Mouse (Mus musculus) lung, postnatal 0 days (tissue): ENCODE measurements around the gene Ambp. TPM values are rescaled to one million over a fixed set of nuclear protein-coding genes. Genes with fewer than 3 reads are reported as not detected.

ENCODE experiments used
- ATAC-seq: fragments of 200-750 bp; cut with Nextera tagmentation; 2 replicates; pipeline ENCODE4 v1.8.0; 2017; ENCODE audit warnings: moderate library complexity
- DNase-seq: peaks from one replicate; pipeline ENCODE4 v3.0.0-alpha.2; 2016; ENCODE audit warnings: low spot score
- H3K27ac ChIP-seq: fragments of 300-500 bp; sonication (generic); 2 replicates; pipeline ENCODE4 v1.5.1; 2014; ENCODE audit warnings: antibody characterized with exemption, mild to moderate bottlenecking, low read length, mixed read lengths
- H3K27me3 ChIP-seq: fragments of 300-500 bp; sonication (generic); replicated peaks from 2 replicates; pipeline ENCODE4 v1.6.1; 2014; ENCODE audit warnings: low read length, mixed read lengths; ENCODE audit not compliant: insufficient read depth
- H3K36me3 ChIP-seq: fragments of 300-500 bp; sonication (generic); 2 replicates; pipeline ENCODE4 v1.6.1; 2014; ENCODE audit warnings: low read length, mixed read lengths; ENCODE audit not compliant: insufficient read depth
- H3K4me1 ChIP-seq: fragments of 300-500 bp; sonication (generic); 2 replicates; pipeline ENCODE4 v1.6.1; 2014; ENCODE audit warnings: antibody characterized with exemption, low read depth, low read length, mixed read lengths; ENCODE audit not compliant: insufficient read depth
- H3K4me2 ChIP-seq: fragments of 300-500 bp; sonication (generic); replicated peaks from 2 replicates; pipeline ENCODE4 v1.6.1; 2014; ENCODE audit warnings: low read depth, mild to moderate bottlenecking, low read length, moderate library complexity, mixed read lengths
- H3K4me3 ChIP-seq: fragments of 300-500 bp; sonication (generic); 2 replicates; pipeline ENCODE4 v1.5.1; 2014; ENCODE audit warnings: low read depth, low read length
- H3K9ac ChIP-seq: fragments of 300-500 bp; sonication (generic); replicated peaks from 2 replicates; pipeline ENCODE4 v1.6.1; 2014; ENCODE audit warnings: low read depth, mild to moderate bottlenecking
- H3K9me3 ChIP-seq: fragments of 300-500 bp; sonication (generic); 2 replicates; pipeline ENCODE4 v1.6.1; 2016; ENCODE audit warnings: low read length, mixed read lengths
- CTCF ChIP-seq: IDR thresholded peaks from 2 replicates; pipeline ENCODE4 v1.5.1; 2016; ENCODE audit warnings: antibody characterized with exemption, mild to moderate bottlenecking
- EP300 ChIP-seq: IDR thresholded peaks from 2 replicates; pipeline ENCODE4 v1.6.1; 2016; ENCODE audit warnings: antibody characterized with exemption, mild to moderate bottlenecking, control low read depth
- WGBS: fragments of 180-500 bp; shearing (Covaris S2); extraction: QIAGEN DNeasy Blood & Tissue Kit; methylation state at CpG from one replicate; pipeline ENCODE4 v1.1.7; 2014; 5-methylcytosine and 5-hydroxymethylcytosine counted together
- polyA plus RNA-seq: library from polyadenylated mRNA; unstranded; fragments of >200 nt; fragmentation: Nextera tagmentation; extraction: Ambion mirVana; gene quantifications from 2 replicates; pipeline ENCODE4 v1.2.1, GENCODE M21; 2015

Gene Ambp
- polyA plus RNA-seq, 1 experiment from 2014 or later = 0.33 TPM

DNA sequence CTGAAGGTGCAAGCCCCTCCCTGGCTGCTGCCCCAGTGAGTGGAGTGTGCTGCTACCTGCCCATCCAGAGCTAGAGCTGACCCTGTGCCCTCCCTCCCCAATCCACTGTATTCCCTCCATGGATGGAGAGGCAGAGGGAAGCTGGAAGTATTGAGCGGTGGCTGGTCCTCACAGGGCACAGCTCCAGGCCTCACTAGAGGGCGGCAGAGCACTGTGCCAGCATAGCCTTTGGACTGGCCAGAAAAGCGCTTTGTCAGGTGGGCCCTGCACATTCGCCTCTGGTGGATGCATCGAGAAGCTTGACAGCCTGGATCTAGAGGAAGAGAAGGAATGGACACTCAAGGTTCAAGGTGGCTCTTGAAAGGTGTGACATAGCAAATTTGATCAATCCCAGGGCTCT, 27.0 kb upstream of the Ambp start:
- Histone ChIP-seq H3K9ac (no peak overlapping the region), H3K36me3 (no peaks in the 10 kb centered on the region), H3K4me1 (no peaks in the 10 kb centered on the region), H3K4me2 (no peak overlapping the region), H3K27ac (no peak overlapping the region), H3K9me3 (no peaks in the 10 kb centered on the region), H3K4me3 (no peak overlapping the region), H3K27me3 (no peaks in the 10 kb centered on the region)
- DNase-seq (peak; percentile 80), ATAC-seq (peak; percentile 44; the same call in 1 of the 2 replicates)
- TF ChIP-seq CTCF (peak; percentile 97), EP300 (no peak)
- WGBS = 7% methylated on average over 5 of the region's 5 CpGs

DNA sequence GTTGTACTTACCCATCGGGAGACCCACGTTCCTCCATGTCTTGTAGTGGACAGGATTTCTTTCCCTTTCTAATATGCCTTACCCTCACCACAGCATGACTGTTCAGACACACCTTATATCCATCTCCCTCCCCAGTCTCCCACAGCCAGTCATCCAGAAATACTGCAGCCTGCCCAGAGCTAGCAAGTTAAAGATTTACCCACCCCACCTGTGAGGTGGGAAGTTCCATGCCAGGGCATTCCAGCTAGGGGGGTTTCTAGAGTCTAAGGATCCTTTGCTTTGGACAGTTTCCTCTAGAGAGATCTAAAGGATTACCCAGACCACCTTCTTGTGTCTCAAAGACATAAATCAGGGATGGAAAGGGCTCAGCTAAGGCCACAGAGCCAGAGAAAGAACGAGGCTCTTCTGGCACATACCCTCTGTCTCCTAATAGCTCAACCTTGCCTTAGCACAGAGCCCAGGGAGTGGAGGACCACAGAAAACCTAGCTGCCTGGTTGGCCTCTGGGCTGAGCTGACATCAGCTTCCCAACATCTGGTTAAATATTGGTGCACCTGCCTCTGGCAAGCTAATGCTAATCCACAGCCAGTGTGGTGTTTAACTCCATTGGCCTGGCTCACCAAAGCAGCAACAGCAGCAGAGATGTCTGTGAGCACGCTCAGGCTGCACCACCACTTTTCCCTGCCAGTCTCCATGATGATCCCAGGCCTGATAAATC, 17.5 kb upstream of the Ambp start, which contains the start of gene Kif12:
TSS of gene Kif12 (minus strand) at position 163 of the 717 bp plus-strand sequence.
- no peaks in the 10 kb centered on the region for H3K36me3 ChIP-seq
- ATAC-seq = no peak
- TF ChIP-seq CTCF = no peak
- no peak for TF ChIP-seq EP300
- no peak within 1 kb of the TSS for H3K4me2 ChIP-seq
- no peaks in the 10 kb centered on the region for H3K9me3 ChIP-seq
- no peaks in the 10 kb centered on the region for H3K27me3 ChIP-seq
- H3K4me1 ChIP-seq = no peaks in the 10 kb centered on the region
- H3K4me3 ChIP-seq = no peak within 1 kb of the TSS
- DNase-seq = no peak
- H3K27ac ChIP-seq = no peak within 1 kb of the TSS
- H3K9ac ChIP-seq = no peak within 1 kb of the TSS
- 56% methylated on average over 4 of the region's 4 CpGs for WGBS

DNA sequence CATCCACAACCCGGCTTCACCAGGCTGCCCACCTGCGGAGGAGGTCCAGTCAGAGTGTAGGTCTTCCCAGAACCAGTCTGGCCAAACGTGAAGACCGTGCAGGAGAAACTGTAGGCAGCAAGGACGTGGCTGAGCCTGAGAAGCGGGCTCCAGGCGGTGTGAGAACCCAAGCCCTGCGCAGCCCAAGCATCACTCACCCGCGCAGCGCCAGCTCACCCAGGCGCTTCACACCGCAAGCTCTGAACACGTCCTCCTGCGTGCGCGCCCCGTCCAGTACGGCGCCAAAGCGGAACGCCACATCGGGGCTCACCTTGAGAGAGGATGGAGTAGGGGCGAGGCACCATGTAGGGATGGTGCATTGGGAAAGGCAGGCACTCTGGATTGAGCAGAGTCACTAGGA, 16.5 kb upstream of the Ambp start:
- no peak for DNase-seq
- H3K4me2 ChIP-seq = no peak overlapping the region
- no peak for TF ChIP-seq CTCF
- TF ChIP-seq EP300 = no peak
- H3K27ac ChIP-seq = no peak overlapping the region
- no peak overlapping the region for H3K9ac ChIP-seq
- H3K27me3 ChIP-seq = no peaks in the 10 kb centered on the region
- H3K4me3 ChIP-seq = no peak overlapping the region
- no peak for ATAC-seq
- WGBS = 24% methylated on average over 24 of the region's 24 CpGs
- H3K36me3 ChIP-seq = no peaks in the 10 kb centered on the region
- no peaks in the 10 kb centered on the region for H3K9me3 ChIP-seq
- no peaks in the 10 kb centered on the region for H3K4me1 ChIP-seq

DNA sequence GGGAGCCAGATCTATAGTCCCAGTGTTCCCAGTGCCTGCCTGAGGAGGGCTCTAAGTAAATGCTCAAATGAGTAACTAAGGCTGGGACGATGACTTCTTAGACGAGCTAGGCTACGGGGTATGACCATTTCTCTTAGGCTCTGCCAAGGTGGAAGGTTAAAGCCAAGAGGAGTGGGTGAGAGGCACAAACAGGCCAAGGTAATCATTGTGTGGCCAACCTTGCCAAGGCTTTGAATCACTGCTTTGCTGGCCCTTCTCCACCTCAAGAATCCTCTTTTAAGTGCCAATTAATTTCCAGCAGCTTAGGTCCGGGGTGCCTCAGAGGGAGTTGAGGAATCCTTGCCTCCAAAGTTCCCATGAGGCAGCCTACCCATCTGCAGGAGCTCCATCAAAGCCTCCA, 15.5 kb upstream of the Ambp start:
- Histone ChIP-seq H3K27ac (no peak overlapping the region), H3K4me1 (no peaks in the 10 kb centered on the region), H3K9ac (no peak overlapping the region), H3K9me3 (no peaks in the 10 kb centered on the region), H3K27me3 (no peaks in the 10 kb centered on the region), H3K4me3 (no peak overlapping the region), H3K4me2 (no peak overlapping the region), H3K36me3 (no peaks in the 10 kb centered on the region)
- DNase-seq (no peak), ATAC-seq (no peak)
- 79% methylated on average over 4 of the region's 4 CpGs for WGBS
- TF ChIP-seq CTCF (no peak), EP300 (no peak)

DNA sequence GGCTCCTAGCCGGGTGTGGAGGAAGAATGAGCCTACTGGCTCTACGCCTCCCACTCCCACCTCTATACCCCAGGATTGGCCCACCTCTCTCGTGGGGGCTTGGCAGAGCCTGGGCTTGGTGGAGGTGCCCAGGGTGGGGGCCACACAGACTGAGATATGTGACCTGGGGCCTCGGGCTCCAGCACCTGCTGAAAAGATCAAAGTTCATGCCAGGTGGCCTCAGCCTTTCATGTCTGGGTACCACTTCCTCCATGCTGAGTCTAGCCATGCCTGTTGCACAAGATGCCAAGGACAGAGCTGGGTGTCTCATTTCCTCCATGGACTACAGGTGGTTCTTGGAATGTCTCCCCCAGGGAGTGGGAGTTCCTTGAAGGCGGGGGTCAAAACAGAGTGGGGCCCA, 11.7 kb upstream of the Ambp start:
- no peaks in the 10 kb centered on the region for H3K4me1 ChIP-seq
- H3K36me3 ChIP-seq = no peaks in the 10 kb centered on the region
- H3K4me3 ChIP-seq = no peak overlapping the region
- H3K27ac ChIP-seq = no peak overlapping the region
- H3K9me3 ChIP-seq = no peaks in the 10 kb centered on the region
- 85% methylated on average over 5 of the region's 5 CpGs for WGBS
- no peak overlapping the region for H3K4me2 ChIP-seq
- TF ChIP-seq EP300 = no peak
- TF ChIP-seq CTCF = no peak
- no peak overlapping the region for H3K9ac ChIP-seq
- DNase-seq = no peak
- ATAC-seq = no peak
- no peaks in the 10 kb centered on the region for H3K27me3 ChIP-seq

DNA sequence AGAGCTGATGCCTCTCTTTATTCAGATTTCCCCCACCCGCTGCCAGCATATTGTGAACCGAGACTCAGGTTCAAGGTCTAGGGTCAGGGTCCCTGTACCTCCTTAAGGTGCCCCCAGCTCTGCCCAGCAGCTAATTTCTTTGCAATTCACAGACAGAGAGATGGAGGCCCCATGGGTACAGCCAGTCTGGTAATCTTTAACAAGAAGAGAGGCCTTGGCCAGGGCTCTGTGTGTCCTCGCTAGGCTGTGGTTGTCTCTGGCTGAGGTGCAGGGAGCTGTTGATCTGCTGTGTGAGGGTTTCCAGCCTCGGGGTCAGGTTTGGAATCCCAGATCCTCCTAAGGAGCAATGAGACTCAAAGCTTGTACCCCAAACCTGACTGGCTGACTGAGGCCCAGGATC, 11.0 kb upstream of the Ambp start:
- no peaks in the 10 kb centered on the region for H3K36me3 ChIP-seq
- 89% methylated on average over 4 of the region's 4 CpGs for WGBS
- no peak overlapping the region for H3K27ac ChIP-seq
- ATAC-seq (no peak), DNase-seq (no peak)
- H3K9me3 ChIP-seq = no peaks in the 10 kb centered on the region
- no peak overlapping the region for H3K4me2 ChIP-seq
- no peaks in the 10 kb centered on the region for H3K4me1 ChIP-seq
- no peak for TF ChIP-seq CTCF
- TF ChIP-seq EP300 = no peak
- H3K4me3 ChIP-seq = no peak overlapping the region
- no peaks in the 10 kb centered on the region for H3K27me3 ChIP-seq
- no peak overlapping the region for H3K9ac ChIP-seq
